11 mouse cellular contexts compared by ENCODE assay signal in the genomic region with DNA sequence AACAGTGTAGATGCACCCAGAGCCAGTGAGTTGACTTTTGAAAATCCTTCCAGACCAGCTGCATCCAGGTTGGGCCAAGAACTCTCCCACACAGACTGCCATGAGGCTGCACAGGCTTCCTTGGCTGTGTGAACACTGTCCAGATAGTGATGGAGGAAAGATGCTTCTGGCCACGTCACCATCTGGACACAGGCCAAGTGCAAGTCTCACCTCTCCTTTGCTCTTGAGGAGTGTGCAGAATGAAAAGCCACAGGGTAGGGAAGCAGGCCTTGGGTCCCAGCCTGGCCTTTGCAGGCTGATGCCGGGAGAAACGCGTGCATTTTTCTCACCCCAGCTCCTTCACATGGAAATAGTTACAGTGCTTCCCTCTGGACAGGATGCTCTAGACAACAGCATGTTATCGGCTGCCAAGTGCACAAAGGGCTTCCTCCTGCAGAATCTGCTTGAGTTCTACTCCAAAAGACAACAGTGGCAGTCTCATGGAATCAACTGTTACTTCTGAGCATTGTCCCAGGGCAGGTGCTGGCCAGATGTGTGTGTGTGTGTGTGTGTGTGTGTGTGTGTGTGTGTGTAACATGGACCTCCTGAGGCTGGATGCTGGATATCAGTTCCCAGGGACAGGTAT. TPM values are rescaled to one million over a fixed set of nuclear protein-coding genes. Genes with fewer than 3 reads are reported as not detected.
DNase-seq lines count a peak whose midpoint lies in the region; ATAC-seq lines count a peak whose summit lies in the region.
"Had no signal": no experiment of that assay in that cellular context is flagged by ENCODE, and none has a peak within 500 bp of the region (broad histone marks: within the 10 kb centered on the region; RNA-seq: fewer than 3 reads in every experiment).

No protein-coding gene starts in this region.

- peak; percentile 72; the same call in 1 of the 2 replicates for ATAC-seq in embryonic facial prominence, embryonic 15.5 days (ENCODE audit: insufficient number of reproducible peaks, low FRiP score, low TSS enrichment, low read depth)
- peak; percentile 41; the same call in 1 of the 2 replicates for ATAC-seq in limb, embryonic 15.5 days (ENCODE audit: insufficient number of reproducible peaks, low FRiP score, low TSS enrichment, low read depth)
- ATAC-seq in CD4-positive, CD25-positive, alpha-beta regulatory T cell, adult 4 months = no peak

- no peak overlapping the region for H3K4me2 ChIP-seq in embryonic facial prominence, embryonic 15.5 days (replicated peaks)
- no peak overlapping the region for H3K4me2 ChIP-seq in limb, embryonic 15.5 days
- H3K4me2 ChIP-seq: hindbrain, embryonic 15.5 days had no signal

- H3K4me3 ChIP-seq in embryonic facial prominence, embryonic 15.5 days (replicated peaks) = no peak overlapping the region
- H3K4me3 ChIP-seq in heart, embryonic 10.5 days = no peak overlapping the region
- H3K4me3 ChIP-seq in limb, embryonic 15.5 days = no peak overlapping the region
- H3K4me3 ChIP-seq: hindbrain, embryonic 15.5 days had no signal

- 42% methylated on average over 5 of the region's 5 CpGs for WGBS in embryonic facial prominence, embryonic 15.5 days
- WGBS in heart, embryonic 10.5 days = 43% methylated on average over 5 of the region's 5 CpGs
- 31% methylated on average over 5 of the region's 5 CpGs for WGBS in limb, embryonic 15.5 days

- H3K36me3 ChIP-seq in embryonic facial prominence, embryonic 15.5 days = no peaks in the 10 kb centered on the region
- no peaks in the 10 kb centered on the region for H3K36me3 ChIP-seq in heart, embryonic 10.5 days
- no peaks in the 10 kb centered on the region for H3K36me3 ChIP-seq in limb, embryonic 15.5 days
- H3K36me3 ChIP-seq: hindbrain, embryonic 15.5 days had no signal

- peaks cover 27% of the 10 kb centered on the region for H3K4me1 ChIP-seq in embryonic facial prominence, embryonic 15.5 days
- H3K4me1 ChIP-seq in heart, embryonic 10.5 days = peaks cover 36% of the 10 kb centered on the region
- H3K4me1 ChIP-seq in limb, embryonic 15.5 days = peaks cover 37% of the 10 kb centered on the region

- H3K9me3 ChIP-seq in embryonic facial prominence, embryonic 15.5 days (replicated peaks) = no peaks in the 10 kb centered on the region
- H3K9me3 ChIP-seq in heart, embryonic 10.5 days = no peaks in the 10 kb centered on the region
- no peaks in the 10 kb centered on the region for H3K9me3 ChIP-seq in limb, embryonic 15.5 days
- H3K9me3 ChIP-seq: hindbrain, embryonic 15.5 days had no signal

- no peak overlapping the region for H3K9ac ChIP-seq in embryonic facial prominence, embryonic 15.5 days
- no peak overlapping the region for H3K9ac ChIP-seq in limb, embryonic 15.5 days
- H3K9ac ChIP-seq: hindbrain, embryonic 15.5 days had no signal

- peak overlapping the region; percentile 44; the same call in 1 of the 2 replicates for H3K27ac ChIP-seq in embryonic facial prominence, embryonic 15.5 days (replicated peaks)
- peak overlapping the region; percentile 73 for H3K27ac ChIP-seq in heart, embryonic 10.5 days
- peak overlapping the region; percentile 65 for H3K27ac ChIP-seq in limb, embryonic 15.5 days
- H3K27ac ChIP-seq: hindbrain, embryonic 15.5 days had no signal

- DNase-seq in kidney, postnatal 4 days = peak; percentile 46 to 55
- no peak for DNase-seq in kidney, adult 9 months
- no peak for DNase-seq in heart, embryonic 10.5 days (ENCODE audit: low spot score)
- DNase-seq in adipocyte (ENCODE audit: low spot score) = no peak
- DNase-seq in cerebellum, adult 8-10 months = no peak
- DNase-seq: layer of hippocampus, postnatal 36 days; lung, adult 2 months had no signal

- peaks cover 20% of the 10 kb centered on the region for H3K27me3 ChIP-seq in embryonic facial prominence, embryonic 15.5 days
- H3K27me3 ChIP-seq in heart, embryonic 10.5 days (ENCODE audit: insufficient read depth, poor library complexity, severe bottlenecking) = peaks cover 13% of the 10 kb centered on the region
- H3K27me3 ChIP-seq in limb, embryonic 15.5 days = peaks cover 12% of the 10 kb centered on the region

RNA-seq across cellular contexts. Expression of gene Pmp22, which starts 2.8 kb away (rescaled TPM):
- polyA plus RNA-seq in embryonic facial prominence, embryonic 15.5 days (2015; fragmentation: Nextera tagmentation; extraction: Ambion mirVana) = 244 and 245 TPM in 2 replicates
- 98.2 and 147 TPM in 2 replicates for polyA plus RNA-seq in heart, embryonic 10.5 days (2016; fragmentation: Nextera tagmentation; extraction: Ambion mirVana)
- 307 and 381 TPM in 2 replicates for polyA plus RNA-seq in limb, embryonic 15.5 days (2015; fragmentation: Nextera tagmentation; extraction: Ambion mirVana)
- not detected for polyA plus RNA-seq in CD4-positive, CD25-positive, alpha-beta regulatory T cell, adult 4 months (2017; shearing (Covaris generic))

Comparison
In these comparisons a context has a peak if more than half of its experiments do, and no peak if none do; other contexts are left out.
1. DNase-seq: peak in kidney, postnatal 4 days (2 of 2); none in kidney, adult 9 months (single experiment), heart, embryonic 10.5 days (single experiment), adipocyte (single experiment) and cerebellum, adult 8-10 months (single experiment).
2. RNA of gene Pmp22, which starts 2.8 kb away (polyA plus RNA-seq): 307 to 381 TPM in limb, embryonic 15.5 days, 244 to 245 TPM in embryonic facial prominence, embryonic 15.5 days and 98.2 to 147 TPM in heart, embryonic 10.5 days; not detected in CD4-positive, CD25-positive, alpha-beta regulatory T cell, adult 4 months; every median in the first group is over 10 times any median in the second.
3. Peak in every context shown above with its lines, with median percentiles within 50 percentile points of each other: H3K27ac ChIP-seq.